Mouse (Mus musculus) frontal cortex, adult (tissue): ENCODE data around the gene Pik3cg.

Source experiments
- ATAC-seq: cut with Nextera tagmentation; 2 replicates; pipeline ENCODE4 v1.9.2; 2017; ENCODE audit warnings: mild to moderate bottlenecking, moderate library complexity, mixed read lengths; ENCODE audit not compliant: low TSS enrichment

Pik3cg gene

DNA sequence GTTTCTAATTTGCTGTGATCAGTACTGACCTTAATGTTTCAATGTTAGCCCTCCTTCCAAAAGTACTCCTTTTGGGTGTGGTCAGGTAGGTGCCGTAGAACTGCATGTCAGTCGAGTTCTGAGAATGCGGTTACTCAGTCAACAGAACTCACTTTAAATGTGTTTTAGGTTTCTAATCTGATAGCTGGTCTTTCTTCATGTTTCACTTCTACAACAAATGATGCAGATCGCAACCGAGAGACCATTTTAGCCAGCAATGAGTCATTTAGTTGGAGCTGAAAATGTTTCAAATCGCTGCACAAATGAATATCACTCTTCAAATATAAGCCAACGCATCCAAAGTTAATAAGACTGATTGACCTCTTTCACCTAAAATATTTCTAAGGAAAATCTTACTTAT, 6.5 kb downstream of the Pik3cg start:
- ATAC-seq = no peak

DNA sequence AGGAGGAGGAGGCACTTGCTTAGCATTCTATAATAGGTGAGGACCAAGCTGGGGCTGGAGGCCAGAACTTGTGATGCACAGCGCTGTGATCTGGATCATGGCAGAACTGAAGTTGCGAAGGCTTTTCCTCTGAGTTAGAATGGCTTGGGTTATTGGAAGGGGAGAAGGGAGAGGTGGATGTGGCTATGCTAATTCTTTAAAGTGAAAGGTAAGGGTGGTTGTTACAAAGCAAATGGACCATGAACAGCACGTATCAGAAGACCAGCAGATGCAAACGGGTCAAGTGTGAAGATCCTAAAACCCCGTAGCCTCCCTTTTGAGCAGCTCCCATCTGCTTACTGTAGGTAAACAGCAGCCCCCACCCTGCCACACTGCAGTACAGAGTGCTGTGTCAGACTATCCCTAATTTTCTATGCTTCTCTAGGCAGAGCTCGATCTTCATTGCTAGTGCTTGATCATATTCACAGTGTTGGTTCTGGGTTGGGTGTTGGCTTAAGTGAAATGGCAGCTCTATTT, 7.3 kb downstream of the Pik3cg start:
- ATAC-seq = no peak

DNA sequence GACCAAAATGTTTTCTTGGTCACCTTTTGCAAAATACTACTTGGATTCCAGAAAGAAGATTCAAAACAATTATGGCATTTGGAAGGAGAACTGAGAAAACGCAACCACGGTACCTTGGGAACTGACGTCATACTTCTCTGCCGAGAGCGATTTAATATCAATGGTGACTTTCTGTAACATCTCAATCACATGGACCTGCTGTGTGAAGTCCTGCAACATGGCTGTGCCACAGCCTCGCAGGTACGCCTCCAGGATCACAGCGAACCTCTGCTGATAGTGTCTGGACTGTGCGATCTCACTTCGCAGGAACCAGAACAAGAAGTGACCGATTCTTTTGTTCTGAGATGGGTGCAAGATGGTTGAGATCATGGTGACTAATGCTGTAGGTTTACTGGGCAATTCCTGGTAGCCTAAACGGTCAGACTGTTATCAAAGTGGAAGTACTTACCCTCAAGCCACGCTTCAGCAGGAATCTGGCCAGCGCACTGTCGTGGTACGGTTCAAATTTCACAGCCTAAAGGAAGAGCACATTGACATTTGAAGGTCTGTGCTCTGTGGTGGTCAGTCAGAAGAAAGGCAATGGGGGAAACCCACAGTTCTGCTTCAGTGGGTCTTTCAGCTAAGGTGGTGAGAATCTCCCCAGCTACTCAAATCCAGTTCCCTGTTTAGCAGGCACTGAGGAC, 7.9 kb downstream of the Pik3cg start:
- ATAC-seq = no peak

DNA sequence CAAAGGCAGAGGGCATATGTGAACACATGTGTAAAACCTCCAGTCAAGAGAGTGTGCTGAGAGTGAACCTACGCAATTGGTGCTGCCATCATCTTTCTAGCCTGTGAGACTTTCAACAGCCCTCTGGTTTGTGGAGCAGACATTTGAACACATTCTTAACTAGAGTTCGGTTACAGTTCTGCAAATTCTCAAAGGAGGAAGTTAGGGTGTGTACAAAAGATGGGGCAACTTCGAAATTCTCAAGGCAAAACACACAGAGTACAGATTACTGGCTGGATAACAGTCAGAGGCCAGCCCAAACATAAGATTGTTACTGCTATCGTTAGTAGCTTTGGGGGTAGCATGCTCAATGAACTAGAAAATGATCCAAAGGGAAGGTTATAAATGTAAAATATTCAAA, 9.0 kb downstream of the Pik3cg start:
- no peak for ATAC-seq

DNA sequence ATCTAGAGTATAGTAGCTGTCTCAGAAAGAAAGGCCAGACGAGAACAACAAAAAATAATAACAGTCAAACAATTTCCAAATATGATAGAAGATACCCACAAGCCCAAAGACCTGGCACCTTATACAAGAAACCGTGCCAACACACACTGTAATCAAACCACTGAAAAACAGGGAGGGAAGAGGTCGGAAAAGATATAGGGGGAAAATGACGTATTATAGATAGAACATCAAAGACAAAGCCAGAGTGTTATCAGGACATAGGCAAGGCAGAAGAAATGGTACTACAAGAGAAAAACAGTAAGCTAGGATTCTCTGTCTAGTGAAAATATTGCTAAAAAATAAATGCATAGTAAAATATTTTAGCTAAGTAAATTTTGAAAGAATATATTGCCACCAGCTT, 10.4 kb downstream of the Pik3cg start:
- ATAC-seq = no peak

DNA sequence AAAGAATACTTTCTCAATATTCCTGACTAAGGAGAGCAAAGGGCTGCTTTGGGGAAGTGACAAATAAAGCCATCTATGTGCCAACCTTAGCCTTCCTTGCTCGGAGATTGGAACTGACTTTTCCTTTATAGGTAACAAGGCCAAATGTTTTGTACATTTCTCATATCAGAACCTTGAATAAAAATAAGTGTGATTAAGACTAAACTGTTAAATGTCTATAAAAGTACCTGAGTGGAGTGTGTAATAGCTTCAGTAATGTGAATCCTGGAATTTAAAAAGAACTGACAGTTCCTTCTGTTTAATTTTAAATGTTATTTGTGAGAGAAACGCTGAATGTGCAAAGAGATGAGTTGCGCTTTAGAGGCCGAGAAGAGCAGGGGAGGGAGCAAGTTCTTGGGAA, 13.5 kb downstream of the Pik3cg start:
- ATAC-seq = no peak

DNA sequence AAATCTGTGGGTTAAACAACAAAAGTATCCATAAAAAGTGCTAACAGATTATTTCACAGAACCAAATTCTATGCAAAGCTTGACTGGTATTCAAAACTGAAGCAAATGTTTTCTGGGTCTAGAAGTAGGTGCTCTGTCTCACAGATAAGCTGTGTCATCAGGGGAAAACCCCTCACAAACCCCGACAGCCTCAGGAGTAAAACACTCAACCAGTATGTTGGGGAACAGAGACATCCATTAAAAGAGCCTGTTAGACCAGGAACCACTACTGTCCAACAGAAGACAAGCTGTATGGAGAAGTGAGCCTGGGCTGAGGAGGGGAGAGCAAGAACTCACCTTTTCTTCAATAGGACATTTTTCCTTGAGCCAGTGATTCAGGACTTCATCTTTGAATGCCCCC, 14.1 kb downstream of the Pik3cg start:
- no peak for ATAC-seq

DNA sequence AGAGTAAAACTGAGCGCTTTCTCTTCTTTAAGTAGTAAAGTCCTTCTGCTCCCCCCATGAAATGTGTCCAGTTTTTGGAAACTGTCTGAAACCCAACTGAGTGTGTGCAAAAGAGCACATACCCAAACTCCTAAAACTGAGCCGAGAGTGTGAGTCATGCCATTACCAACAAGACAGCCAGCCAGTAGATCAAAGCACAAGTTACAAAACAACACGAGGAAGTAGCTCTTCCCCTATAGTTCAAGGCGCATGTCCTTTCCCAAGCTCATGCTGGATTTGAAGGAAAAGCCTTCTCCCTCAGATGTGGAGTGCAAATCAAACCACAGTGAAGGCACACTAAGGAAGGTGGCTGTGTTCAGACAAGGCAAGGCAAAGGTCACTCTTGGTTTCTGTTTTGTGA, 17.5 kb downstream of the Pik3cg start:
- ATAC-seq = no peak

DNA sequence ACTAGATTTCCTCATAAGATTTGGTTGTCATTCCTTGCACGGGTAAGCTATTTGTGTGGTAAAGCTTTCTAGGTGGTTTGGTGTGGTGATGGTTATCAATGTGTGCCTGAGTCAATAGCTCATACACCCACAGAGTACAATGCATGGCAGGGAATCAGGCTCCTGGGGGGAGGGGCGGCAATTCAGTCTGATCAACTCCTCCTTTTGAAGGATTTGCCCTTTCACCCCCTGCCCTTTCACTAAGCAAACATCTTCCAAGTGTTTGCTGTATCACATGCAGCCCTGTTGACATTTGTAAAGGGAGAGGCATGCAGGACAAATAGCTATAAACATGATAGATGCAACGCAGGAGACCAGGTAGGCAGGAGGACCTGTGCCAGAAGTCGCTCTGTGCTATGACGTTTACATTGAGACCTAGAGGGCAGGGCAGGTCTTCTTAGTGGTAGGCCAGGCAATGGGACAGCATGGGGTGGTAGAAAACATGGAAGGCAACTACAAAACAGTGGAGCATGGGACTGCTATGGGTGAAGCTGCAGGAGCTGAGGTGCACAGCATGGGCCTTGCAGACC, 20.7 kb downstream of the Pik3cg start:
- no peak for ATAC-seq

DNA sequence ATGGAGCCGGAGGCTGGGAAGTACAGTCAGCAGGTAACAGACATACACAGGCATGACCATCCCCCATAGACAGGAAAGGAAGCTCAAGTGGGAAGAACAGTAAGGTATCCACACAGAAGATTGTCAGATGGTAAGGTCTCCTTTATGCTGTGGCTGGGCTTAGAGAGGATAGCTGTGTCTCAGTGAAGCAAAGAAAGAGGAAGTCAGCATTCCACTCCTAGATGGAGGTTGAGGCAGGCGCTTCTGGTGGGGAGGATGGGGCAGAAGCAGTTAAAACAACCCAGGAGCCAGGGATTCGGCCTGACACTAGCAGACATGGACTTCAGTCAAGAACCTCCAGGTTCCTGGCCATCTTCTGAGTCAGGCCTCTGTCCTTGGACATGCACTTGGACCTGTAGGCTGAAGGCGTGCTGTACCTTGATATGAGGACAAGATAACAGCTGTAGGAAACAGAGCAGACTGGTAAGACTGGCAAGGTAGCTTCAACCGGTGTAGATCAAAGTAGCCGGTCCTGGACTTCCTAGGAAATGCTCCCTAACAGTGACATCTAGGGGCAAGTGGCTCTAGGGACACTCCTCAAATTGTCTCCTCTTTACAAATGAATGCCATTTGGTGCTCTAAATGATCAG, 21.7 kb downstream of the Pik3cg start:
- no peak for ATAC-seq

DNA sequence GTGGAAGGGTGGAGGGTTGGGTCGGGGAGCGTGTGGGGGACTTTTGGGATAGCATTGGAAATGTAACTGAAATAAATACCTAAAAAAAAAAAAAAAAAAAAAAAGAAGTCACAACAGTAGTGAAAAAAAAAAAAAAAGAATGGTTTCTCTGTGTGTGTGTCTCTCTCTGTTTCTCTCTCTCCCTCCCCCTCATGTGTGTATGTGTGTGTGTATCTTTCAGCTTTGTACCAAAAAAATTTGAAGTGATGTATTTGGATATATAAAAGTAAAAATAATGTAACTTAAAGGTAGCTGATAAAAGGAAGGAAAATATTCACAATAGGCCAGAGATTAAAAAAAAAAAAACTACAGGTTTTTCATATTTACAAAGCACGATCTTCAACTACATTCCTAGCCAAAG, 23.6 kb downstream of the Pik3cg start:
- no peak for ATAC-seq

DNA sequence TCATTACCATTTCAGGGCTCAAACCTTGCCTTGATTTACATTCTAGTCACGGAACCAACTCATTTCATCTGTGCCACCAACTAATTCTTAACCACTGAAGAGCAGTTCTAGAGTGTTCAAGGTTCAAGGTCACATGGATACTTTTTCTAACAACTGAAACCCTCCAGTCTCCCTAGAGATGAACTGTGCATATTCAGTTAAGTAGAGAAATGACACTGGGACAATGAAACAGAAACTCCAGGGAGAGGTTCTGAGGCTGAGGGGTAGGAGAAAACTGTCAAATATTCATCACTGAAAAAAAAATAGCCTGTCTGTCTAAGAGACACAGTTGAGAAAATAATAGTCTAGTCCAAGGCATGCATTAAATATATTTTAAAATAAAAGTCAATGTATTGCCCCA, 24.9 kb downstream of the Pik3cg start:
- no peak for ATAC-seq

DNA sequence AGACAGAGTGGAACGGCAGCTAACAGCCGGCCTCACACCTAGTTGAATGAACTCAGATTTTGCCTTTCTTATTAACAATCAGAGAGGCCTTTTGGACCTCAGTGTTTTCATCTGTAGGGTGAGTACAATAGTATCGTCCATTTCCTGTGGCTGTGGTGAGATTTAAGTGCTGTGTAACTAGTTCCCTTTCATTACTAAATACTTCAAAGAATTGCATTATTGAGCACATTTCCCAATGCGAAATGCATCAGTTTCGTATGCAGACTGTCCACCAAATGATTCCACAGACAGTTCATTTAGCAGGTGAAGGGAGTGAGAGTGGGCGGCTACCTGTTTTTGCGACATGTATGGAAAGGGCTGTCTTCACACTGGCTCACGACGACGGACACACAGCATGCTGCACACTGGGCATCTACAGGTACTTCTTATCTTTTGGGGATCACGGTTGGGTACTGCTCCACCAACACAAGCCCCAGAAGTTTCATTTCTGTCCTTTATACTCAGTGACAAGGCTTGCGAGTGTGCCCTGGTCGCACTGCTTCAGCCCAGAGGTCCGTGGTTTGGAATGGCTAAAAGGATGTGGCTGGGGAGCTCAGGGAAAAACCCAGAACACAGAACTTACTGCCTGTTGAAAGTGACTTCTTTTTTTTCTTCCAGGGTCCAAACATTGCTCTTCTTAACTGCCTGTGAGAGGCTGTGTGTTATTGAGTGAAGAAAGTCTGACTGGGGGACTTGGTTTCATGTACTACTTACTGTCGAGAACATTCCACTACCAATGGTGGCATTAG, 25.6 kb downstream of the Pik3cg start:
- ATAC-seq = no peak

DNA sequence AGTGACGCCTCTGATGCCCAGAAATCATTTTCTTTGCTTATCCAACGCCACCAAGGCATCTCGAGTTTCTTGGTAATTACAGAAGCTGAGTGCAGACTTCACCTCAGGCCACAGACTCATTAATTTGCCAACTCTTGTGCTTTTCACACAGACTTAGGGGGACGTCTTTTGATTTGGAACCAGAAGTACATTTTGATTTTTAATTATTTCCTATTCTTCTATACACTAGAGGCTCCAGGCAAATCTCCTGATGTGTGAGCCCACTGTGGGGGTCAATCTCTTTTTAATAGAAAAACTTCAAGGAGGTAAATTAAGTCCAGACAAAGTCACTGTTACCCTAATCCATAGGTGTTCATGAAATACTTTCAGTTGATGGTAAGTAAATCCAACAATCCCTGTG, 26.6 kb downstream of the Pik3cg start:
- no peak for ATAC-seq

DNA sequence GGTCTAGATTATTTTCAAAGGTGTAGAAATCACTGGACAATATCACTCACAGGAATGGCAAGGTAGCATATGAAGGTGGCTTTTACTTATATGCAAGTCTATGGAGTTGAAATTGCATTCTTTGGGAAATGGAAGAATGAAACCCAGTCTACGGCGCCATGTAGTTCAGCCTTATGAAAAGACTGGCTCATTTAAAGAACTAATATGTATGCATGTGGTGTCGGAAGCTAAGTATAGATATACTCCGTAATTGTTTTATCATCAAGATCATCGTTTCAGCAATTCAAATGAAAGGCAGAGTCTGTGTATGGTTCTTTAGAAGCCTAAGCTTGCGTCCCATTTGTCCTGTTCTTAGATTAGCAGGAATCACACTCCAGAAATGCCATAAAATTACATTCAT, 34.0 kb downstream of the Pik3cg start:
- no peak for ATAC-seq

DNA sequence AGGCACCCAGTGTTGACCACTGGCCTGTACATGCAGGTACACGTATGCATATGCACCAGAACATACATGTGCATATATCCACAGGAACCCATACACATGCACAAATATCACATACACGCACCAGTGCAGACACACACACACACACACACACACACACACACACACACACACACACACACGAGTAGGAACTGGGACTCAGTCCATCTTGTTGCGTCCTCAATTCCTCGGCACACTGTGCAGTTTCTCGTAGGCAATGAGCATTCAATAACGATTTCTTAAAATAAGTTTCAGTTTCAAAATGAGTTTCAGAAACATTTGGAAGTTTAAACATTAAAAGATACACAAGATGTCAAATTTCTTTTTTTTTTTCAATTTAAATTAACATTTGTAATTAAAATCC, 35.6 kb downstream of the Pik3cg start:
- no peak for ATAC-seq

DNA sequence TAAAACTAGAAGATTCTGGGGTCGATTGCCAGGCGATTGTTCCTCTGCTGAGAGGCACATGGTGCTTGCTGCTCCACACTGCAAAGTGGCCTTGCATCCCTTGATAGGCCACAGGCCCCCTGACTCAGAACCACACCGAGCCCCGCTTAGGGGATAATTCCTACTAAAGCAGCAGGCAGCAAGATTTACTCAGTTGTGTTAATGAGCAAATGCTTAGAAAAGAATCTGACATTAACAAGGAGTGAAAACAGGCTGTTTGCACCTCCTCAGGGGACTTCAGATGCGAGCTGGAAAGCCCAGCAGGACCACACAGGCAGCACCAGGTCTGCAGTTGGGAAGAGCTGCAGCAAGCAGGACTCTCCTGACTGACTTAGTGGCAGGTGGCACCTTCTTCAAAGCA, 39.3 kb downstream of the Pik3cg start:
- no peak for ATAC-seq

DNA sequence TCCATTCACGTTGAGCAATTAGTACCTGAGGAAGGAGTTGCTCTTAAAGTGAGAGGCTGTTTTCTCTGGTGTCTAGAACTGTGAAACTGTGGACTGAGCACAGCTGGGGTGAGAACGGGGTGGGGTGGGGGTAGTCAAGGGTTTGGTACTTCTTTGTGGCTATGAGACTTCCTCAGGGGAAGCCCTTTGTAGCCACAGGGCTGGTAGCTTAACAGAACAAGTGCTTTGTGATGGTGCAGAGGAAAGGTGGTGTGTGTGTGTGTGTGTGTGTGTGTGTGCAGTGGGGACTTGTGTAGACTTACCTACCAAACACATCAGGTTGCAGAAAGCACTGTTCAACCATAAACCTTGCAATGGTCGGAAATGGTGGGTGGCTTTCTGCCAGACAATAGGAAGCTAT, 39.7 kb downstream of the Pik3cg start:
- ATAC-seq = no peak

DNA sequence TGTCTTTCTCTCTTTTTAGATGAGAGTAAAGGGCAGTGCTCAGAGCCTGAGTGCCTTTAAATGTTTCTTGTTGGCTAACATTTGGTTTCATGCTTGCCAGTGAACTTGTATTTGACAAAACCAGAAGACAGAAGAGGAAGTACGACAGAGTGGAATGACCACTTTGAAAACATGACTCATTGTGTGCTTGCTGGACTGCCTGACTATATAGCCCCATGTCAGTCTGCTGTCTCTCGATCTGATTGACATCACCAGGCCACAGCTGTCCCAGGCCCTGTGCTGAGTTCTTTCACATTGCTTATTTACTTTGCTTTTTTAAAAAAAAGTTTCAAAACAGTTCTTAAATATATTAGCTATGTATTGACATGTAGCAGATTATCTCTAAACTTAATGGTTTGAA, 44.8 kb downstream of the Pik3cg start:
- no peak for ATAC-seq

DNA sequence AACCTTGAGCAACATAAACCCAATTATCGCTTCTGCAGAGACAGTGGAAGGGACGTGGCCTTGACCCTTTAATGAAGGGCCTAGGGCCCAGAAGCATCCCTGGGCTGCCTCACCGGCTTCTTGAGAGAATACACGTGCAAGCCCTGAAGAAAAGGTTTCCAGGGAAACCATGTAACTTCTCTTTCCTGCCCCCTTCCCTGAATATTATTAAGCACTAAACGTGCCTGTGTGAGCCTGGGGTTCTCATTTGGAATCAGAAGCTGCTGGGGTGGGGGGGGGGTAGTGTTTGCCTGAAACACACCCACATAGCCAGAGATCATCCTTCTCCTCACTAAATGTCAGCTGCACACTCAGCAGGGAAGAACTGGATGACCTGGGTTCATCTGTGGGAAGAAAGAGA, 49.7 kb downstream of the Pik3cg start:
- ATAC-seq = no peak

DNA sequence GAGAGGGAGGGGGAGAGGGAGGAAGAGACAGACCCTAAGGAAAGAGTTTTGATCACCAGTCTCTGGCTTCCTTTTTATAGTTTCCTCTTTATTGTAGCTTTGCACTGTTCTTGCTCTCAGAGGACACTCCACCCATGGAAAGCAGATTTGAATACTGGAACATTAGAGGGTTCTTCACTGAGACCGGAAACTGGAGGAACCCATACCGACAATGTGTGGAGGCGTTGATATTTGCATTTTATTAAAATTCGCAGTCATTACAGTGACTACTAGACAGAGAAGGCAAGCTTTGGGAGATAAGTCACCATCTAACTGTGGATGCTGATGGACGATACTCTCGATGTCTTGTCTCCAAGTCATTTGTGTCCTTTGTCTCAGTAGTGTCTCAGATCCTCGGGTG, 61.9 kb downstream of the Pik3cg start:
- no peak for ATAC-seq

DNA sequence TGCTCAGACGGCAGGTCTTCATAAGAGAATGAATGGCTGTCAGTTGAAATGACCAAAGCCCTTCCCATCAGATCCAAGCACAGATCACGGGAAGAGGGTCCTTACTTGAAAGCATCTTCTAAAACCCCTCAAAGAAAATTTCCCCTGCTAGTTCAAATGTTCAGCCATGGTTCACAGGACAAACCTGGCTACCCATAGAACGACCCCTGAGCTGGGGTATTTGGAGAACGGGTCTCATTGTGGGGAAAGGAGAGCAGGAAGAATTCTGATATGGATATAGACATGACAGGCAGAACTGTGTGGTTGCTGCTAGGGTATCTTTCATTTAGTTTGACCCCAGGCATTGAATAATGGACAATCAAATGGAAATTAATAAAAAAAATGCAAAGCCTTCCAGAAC, 62.8 kb downstream of the Pik3cg start:
- ATAC-seq = no peak

DNA sequence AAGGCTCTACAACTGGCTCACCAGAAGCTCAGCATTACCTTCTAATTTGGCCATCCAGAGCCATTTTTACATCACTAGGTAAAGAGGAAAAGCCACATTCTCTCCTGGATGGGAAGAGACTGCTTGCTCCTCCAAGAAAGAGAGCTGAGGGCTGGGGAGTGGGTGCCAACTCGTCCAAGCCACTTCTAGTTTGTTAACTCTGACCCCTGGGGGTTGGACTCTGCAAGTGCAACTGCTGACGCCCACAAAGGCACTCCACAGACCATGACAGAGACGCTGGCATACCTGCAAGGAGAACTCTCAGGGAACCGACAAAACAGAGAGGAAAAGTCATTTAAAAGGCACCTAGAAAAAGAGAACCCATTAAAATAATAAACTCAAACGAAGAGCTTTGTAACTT, 63.9 kb downstream of the Pik3cg start:
- ATAC-seq = peak; percentile 82
